Mouse (Mus musculus) spleen, postnatal 4 days (tissue): ENCODE data around the gene Ccdc96.

Source experiments
- DNase-seq, 2 experiments: peaks; one replicate each; pipeline ENCODE4 v3.0.0; 2022; ENCODE audit warnings: low spot score in 2 of 2

Ccdc96 gene

DNA sequence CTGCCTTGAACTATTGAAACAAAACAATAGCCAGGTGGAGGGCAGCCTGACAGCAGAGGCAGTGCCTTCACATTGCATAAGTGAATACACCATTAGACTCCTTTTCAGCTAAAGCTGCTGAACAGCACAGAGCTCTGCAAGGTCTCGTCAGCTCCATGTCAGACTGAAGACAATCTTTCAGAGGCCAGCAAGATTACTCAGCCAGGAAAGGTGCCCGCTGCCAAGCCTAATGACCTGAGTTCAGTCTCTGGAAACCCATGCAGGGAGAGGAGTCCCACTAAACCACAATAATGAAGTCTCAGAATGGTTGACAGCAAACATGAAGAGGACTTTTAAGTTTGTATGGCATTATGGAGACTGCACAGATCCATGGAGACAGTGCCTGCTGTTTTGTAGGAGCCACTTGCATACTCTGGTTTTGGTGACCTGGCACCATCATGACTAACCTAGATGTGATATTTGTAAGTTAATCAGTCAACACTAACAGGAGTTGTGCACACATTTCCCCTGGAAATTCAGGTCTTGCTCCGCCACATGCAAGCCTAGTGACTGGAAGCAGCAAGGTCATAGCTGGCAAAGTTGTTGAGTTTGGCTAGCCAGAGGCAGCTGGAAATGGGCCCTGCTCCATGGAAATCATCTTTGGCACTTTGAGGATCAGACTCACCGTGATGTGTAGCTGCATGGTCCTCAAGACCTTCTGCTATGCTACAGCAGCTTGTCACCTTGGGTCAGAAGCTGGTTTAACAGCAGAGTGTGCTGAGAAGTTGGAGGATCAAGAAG, 11.3 kb upstream of the Ccdc96 start:
- no peak for DNase-seq

DNA sequence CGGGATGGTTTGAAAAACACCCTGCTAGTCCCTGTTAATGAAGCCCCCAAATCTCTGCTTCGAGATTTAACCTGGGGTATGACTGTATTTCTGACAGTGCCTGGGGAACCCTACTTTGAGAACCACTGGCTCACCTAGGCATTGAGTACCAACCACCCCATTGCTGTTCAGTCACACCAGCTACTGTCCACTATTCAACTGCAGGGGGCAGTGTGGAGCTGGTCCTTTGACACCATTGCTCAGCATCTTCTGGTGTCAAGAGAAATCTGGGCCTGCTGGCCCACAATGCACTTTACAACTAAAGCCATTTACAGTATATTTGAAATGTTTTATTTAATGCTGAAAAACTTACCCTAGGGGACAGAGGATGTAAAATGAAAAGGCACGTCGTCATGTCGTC, 10.1 kb upstream of the Ccdc96 start:
- peak; percentile 76 to 88 for DNase-seq

DNA sequence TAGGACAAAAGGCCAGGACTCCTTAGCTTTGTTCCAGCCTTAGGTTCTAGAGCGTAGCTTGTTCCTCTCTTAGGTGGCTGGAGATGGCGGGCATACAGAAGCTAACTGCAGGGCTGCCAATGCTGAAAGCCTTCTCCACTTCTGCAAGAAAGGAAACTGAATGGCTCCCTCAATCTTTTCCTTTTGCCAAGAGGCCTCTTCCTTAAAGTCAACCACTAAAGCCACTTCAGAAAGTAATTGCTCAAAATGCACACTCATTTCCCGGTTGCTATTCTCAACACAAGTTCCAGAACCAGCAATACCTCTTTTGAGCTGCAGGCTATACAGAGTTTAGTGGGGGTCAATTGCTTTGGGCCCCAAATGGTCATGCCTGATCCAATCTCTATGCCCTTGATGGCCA, 6.9 kb upstream of the Ccdc96 start:
- no peak for DNase-seq

DNA sequence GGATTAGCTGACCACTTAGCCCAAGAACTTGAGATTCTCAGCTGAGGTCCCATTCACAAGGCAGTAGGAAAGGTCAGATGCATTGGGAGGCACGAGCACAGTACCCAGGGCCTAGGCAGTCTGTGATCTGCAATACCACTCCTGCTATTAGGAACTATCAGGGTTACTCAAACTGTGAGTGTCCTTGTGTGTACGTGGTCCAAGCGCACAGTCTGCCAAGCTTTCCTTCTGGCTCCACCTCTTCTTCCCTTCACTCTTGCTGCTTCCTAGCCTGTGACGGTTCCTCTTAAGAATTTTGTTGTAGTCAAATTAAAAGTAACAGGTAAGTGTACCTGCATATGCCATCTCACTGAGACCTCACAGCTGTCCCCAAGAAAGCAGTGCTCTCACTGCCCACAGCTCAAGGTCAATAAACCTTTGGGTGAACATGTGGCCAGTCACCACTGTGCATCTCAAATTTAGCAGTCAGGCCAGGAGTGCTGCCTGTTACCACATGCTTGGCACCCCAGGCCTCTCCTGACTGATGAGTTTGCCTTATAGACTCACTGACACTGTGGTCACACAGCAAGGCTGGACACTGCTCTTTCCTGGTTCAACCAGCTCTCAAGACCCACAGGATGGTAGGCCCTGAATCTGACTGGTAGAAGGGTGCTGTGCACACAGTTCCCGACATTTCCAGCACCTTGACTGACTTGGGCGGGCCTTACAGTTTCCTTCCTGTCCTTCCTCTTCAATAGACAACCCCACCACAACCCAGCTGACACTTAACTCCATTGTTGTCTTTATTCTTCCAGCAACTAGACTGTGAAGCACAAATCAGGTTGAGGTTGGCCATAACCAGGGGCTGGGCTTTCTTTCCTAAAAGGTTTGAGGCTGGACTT, 5.6 kb upstream of the Ccdc96 start:
- DNase-seq: no peak

DNA sequence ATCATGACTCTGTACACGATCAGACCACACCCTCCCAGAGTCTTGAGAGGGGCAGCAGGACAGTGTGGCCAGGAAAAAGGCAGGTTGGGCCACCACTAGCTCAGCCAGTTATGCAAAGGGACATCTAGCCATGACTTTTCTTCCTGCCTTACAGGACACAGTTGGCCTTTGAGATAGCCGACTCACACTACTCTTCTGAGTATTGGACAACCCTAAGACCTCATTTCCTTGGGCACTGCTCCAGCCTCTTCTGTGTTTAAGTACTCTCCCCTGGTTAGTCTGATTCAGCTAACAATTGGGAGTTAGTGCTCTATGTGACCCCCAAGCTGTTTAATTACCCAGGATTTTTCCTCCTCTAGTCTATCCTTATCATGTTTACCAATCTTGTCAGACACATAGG, 4.7 kb upstream of the Ccdc96 start:
- no peak for DNase-seq

DNA sequence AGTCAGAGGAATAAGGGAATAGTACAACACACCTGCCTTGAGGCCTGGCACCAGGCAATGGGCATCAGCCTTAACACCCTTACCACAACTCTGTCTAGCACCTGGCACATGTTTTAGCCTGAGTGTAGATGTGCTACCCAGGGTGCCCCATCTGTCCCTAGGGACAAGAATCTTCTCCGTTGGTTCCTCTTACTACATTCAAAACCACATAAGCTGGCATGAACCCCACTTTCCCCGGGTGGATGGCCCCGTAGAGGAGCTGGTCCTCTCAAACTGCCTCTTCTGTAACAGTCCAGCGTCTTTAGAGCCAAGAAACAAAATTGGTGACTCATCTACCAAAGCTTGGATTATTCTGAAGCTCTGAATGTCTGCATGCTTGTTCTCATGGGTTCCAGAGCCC, 4.0 kb upstream of the Ccdc96 start:
- DNase-seq: no peak

DNA sequence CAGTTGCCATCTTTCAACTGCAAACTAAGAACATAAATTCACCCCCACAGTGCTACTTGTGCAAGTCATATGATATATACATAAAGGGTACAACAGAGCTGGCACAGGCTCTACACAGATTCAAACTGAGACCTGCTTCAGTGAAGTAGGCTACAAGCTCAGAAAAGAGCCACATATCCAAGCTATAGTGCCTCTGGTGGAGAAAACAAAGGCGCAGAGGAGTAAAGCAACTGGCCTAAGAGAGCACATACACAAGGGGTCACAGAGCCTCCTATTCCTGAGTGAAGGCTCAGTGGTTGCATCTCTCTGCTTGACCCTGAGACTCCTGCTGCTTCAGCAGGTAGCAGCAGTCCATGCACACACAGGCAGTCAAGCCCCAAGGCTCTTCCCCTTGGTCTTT, 3.3 kb upstream of the Ccdc96 start:
- DNase-seq: no peak

DNA sequence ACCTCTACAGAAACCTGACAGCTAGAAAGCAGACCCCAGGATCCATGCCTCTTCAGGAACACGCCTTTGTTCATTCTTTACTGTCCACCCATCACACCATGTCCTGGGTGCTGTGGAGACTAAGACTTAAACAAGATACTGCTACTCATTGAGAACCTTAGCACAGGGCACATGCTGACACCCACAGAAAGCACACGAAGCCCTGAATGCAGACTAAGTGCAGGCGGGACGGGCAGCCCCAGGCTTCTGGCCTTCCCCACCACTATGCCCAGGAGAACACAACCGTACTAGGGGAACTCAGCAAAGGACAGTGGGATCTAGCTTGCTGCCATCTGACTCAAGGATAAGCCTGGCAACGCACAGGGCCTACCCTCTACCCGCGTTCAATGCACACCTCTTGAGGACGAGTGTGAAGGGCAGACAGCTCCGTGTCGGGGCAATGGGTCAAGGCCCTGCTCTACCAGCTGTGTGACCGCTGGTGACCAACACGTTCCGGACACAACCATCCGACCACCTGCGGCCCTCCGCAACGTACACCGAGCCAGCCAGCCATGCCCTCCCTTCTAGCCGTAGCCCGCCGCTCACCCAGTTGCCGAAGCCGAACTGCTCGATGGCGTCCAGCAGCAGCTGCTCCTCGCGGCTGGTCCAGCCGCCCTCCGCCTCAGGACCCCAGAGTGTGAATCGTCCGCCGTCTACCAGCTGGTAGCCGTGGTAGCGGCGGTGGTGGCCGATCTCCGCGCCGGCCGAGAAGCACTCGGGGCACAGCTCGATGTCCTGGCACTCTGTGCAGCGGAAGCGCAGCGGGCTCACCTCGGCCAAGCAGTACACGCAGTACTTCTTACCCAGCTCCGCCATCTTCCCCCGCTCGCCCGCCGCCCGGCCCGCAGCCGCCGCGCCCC, 936 bp upstream of the Ccdc96 start:
- peak; percentile 55 to 83 for DNase-seq

DNA sequence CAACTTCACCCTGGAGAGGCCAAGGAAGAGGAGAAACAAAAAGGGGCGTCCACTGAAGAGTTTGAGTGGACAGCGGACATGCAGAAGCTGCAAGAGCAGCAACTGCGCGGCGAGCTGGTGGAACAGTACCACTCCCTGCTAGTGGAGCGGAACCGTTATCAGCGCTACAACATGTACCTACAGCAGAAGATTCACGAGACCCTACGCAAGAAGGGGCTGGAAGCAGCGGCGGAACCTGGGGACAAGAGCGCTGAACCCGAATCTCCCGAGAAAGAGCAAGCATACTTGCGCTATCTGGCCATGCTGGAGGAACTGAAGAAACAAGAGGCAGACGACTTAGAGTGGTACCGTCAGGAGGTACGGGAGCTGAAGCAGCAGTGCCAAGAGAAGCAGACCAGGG, 918 bp downstream of the Ccdc96 start:
- no peak for DNase-seq

DNA sequence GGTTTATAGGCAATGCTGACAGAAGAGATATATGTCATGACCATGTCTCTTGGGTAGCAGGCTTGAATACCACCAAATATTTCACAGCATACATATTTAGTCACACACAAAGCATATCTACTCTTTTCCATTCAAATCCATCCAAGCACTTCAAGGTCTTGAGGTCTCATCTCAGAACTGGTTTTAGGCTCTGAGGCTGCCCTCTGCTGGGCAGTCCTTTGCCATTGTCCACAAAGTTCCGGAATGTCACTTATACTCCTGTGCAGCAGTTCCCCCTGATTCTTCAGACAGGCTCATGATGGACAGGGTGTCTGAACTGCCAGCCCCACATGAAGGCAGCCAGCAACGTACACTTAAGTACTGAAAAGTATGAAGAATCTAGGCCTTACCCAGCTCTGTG, 4.8 kb downstream of the Ccdc96 start:
- no peak for DNase-seq

DNA sequence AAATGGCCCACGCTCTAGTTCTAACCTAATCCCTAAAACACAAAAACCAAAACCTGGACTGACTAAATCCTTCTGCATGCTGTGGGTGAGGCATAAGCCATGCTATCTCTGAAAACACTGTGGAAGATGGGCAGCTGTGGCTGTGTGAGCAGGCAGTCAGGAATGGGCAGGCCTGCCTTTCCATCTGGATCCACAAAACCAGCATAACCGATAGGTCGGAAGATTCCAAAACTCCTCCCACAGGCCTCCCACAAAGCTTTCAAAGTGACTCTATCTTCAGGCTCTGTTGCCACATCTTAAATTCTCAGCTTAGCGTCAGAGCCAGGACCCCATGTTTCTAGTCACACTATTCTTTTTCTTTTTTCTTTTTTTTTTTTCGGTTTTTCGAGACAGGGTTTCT, 9.5 kb downstream of the Ccdc96 start:
- DNase-seq: no peak

DNA sequence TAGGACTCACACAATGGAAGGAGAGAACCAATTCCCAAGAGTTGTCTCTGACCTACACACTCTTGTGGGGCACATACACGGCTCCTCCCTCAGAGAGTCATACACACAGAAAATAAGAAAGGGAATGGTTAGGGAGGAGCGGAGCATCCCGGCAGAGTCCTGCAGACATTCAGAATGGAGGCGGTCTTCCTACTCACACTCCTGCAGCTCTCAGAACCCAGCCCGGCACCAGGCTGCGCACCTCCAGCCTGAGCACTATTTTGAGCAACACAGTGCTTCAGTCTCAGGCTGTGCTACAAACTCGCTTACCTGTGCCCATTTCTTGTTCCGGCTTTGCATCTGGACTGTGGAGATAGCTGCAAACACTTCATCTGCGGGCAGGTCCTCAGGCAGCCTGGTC, 10.3 kb downstream of the Ccdc96 start:
- no peak for DNase-seq

DNA sequence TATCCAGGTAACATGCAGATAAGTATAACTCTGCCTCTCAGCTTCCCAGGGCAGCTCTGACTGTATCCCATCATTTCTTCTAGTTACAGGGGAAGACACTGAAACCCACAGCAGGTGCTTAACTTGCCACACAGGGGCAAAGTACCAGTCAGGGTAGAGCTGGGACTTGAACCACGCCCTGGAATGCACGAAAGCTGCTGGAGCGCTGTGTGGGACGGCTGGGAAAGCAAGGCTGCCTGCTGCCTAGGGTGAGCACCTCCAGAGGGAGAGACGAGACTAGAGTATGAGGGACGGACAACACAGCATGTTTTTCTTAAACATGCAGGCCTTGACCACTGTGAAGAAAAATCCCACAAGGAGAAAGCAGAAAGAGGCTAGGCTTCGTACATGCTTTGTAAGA, 20.8 kb downstream of the Ccdc96 start:
- no peak for DNase-seq

DNA sequence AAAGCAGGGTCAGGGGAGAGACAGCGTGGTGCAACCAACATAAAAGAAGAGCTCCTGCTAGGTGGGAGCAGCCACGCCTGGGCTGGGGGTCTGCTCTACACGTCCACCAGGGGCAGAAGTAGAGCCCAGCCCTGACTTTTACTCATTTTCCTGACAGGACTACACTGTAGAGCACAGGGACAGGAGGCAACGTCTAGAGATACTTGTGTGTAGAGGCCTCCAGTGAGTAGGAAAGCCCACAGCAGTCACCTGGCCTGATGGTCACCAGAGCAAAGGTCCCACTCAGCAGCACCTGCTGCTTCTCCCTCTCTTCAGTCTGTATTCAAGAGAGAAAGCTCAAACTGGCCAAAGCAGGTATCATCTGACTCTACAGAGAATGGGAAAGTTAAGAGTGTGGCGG, 21.3 kb downstream of the Ccdc96 start:
- no peak for DNase-seq

DNA sequence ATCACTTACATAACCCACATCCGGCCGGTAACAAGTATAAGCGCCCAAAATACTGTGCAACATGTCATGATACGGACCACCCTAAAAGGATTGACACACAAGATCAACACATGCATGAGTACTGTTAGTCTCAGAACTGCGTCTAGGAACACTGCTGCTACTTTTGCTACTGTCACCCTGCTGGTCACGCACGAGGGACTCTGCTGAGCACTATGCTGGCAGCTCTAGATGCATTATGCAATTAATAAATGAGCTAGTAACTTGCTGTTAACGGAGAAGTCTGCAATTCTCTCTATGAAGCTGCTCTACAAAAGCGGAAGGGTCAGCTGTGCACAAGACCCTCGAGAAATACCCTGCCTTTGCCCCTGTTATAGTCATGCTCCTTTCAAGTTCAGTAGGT, 24.0 kb downstream of the Ccdc96 start:
- DNase-seq: no peak

DNA sequence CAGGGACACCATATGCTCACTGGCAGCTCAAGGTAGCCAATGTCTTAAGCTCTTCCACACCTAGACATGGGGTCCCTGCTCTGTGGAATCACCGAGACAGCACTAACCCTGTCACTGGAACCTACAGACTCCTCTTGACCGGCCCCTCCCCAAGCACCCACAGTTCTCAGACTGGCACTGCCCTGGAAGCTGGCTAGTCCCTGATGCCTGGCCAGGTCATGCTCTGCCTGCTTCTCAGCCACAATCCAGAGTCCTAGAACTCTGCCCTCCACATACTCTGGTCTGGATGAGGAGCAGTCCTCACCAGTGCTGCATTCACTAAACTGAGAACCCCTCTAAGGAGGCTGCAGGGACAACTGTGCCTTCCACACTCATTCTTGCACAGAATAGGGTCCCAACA, 26.6 kb downstream of the Ccdc96 start:
- no peak for DNase-seq

DNA sequence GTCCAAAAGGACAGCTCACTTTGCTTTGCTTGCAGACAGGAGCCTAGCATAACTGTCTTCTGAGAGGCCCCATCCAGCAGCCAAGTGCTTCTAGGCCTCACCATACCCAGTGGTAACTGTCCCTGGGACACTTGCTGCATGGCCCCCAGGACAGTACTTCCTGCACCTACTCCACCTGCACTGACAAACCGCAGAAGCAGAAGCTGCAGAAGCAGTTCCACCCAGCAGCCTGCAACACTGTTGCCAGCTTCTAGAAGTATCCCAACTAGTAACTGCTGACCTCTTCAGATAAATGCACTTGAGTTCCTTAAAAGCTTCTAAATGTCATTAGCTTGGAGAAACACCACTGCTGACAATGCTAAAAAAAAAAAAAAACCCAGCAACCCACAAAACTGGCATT, 30.7 kb downstream of the Ccdc96 start:
- no peak for DNase-seq

DNA sequence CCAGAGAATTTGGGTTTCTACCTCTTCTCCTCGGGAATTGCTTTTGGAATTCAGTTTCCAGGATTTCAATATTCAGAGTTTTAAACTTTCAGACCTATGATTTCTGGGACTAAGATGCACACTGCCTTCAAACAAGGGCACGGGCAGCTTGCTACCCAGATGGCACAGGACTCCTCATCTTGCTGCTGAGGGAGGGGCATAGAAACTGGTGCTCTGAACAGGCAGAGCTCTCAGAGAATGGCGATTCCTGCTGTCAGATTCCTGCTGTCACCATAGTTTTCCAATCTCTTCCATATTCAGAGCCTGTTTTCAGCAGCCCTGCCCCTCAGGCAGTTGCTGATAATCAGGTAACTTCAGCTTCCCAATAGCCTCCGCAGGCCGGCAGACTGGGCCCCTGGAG, 31.2 kb downstream of the Ccdc96 start:
- no peak for DNase-seq

DNA sequence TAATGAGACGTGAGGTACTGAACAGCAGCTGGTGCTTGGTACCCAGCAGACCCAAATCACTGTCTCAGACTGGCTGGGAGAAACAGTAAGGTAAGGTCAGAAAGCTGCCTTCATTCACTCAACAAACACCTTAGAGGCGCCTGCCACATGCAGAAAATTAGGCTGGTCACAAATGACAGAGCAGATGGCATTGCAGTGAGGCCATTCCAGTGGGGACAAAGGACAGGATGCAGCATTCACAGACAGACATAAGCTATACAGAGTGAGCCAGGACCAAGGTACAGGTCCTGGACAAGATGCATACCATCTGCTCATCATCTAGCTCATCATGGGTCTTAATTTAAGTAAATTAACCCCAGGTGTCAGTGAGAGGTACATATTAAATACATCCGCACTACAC, 33.2 kb downstream of the Ccdc96 start:
- DNase-seq: no peak

DNA sequence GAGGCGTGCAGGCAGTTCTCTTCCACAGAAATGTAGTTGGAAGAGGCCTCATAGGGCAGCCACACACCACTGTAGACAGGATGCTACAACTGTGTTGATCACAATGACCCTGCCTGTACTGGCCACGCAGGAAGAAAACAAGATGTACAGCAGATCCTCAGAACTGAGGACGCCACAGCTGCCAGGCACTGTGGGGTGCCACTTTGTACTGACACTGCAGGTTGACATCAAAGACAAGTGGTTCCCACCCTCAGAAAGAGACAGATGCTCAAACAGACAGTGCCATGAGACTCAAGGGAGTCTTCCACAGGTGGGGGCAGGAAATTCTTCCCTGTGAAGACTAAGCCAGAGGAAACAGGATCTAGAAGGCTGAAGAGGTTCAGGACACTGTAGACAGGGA, 35.4 kb downstream of the Ccdc96 start:
- DNase-seq: no peak

DNA sequence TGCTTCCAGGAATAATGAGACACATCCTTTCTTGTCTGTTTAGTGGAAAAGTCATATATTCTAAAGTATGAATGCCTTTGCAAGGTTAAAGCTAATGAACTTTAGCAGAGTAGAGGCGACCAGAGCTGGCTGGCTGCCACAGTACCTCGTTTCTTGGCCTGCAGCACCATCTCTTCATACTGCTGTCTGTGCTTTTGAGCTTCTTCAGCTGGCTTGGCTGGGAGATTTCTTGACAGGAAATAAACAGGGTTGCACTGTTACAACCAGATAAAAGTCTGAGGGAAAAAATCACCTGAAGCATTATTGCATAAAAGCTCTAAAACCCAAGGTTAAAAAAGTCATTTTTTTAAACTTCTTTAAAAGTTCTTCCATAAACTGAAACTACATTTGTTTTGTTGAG, 38.4 kb downstream of the Ccdc96 start:
- no peak for DNase-seq

DNA sequence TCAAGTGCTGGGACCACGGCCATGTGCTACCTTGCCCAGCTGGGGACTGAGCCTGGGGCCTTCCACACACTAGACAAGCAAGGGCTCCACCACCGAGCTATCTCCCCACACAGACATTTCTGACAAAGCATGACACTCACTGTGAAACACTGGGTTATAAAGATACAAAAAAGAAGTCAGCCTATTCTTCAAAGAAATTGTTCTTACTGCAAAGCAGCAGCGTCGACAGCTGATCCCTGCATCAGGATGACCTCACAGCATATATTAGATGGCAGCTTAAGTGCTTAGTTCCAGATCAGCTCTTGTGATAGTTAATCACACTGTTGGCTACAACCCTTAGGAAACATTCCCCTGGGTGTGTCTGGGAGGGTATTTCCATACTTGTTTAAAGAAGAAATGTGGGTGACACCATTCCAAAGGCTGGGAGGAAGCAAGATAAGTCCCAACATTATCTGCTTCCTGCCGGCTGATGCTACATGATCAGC, 38.9 kb downstream of the Ccdc96 start:
- no peak for DNase-seq
